Mouse (Mus musculus) G1E (cell line): ENCODE results near the gene Klhl3.

Experiments used
- CTCF ChIP-seq: IDR thresholded peaks from 2 replicates; pipeline ENCODE4 v1.5.1; 2012; ENCODE audit warnings: low read depth, low read length, inconsistent platforms, mixed read lengths
- GATA1 ChIP-seq: IDR thresholded peaks from 2 replicates; pipeline ENCODE4 v1.6.1; 2012; ENCODE audit warnings: borderline replicate concordance, low read length, inconsistent platforms, mixed read lengths
- GATA2 ChIP-seq: IDR thresholded peaks from 2 replicates; pipeline ENCODE4 v1.6.1; 2012; ENCODE audit warnings: low read depth, low read length, inconsistent platforms, borderline replicate concordance
- POLR2AphosphoS5 ChIP-seq: IDR thresholded peaks from 2 replicates; pipeline ENCODE4 v1.6.1; 2012; ENCODE audit warnings: low read depth, low read length, inconsistent platforms; ENCODE audit not compliant: insufficient replicate concordance
- TAL1 ChIP-seq: conservative IDR thresholded peaks from 2 replicates; pipeline ENCODE4 v1.6.1; 2012; ENCODE audit warnings: low read depth, low read length, inconsistent platforms, mixed read lengths

- TF ChIP-seq CTCF (no peak), POLR2AphosphoS5 (no peak), GATA1 (no peak), TAL1 (no peak), GATA2 (no peak)
Observed at GRCm38 (mm10) chr13:57980071-57980470, 133.3 kb downstream of the Klhl3 start.
